Mouse (Mus musculus) midbrain, embryonic 11.5 days (tissue): ENCODE results near the gene Ube4b. TPM values are rescaled to one million over a fixed set of nuclear protein-coding genes. Genes with fewer than 3 reads are reported as not detected.

Source experiments
- ATAC-seq: fragments of 200-750 bp; cut with Nextera tagmentation; 2 replicates; pipeline ENCODE4 v1.8.0; 2017; ENCODE audit warnings: moderate TSS enrichment, moderate library complexity; ENCODE audit not compliant: low FRiP score
- DNase-seq: peaks from one replicate; pipeline ENCODE4 v3.0.0; 2015; ENCODE audit warnings: low spot score; ENCODE audit errors: missing footprints
- H3K27ac ChIP-seq: fragments of 300-500 bp; sonication (generic); 2 replicates; pipeline ENCODE4 v1.5.1; 2014; ENCODE audit warnings: low read depth, low read length
- H3K27me3 ChIP-seq: fragments of 300-500 bp; sonication (generic); 2 replicates; pipeline ENCODE4 v1.6.1; 2014; ENCODE audit warnings: mild to moderate bottlenecking, low read length, moderate library complexity, mixed read lengths; ENCODE audit not compliant: control insufficient read depth, insufficient read depth
- H3K36me3 ChIP-seq: fragments of 300-500 bp; sonication (generic); 2 replicates; pipeline ENCODE4 v1.6.1; 2014; ENCODE audit warnings: mild to moderate bottlenecking, low read length, moderate library complexity, mixed read lengths; ENCODE audit not compliant: control insufficient read depth, insufficient read depth
- H3K4me1 ChIP-seq: fragments of 300-500 bp; sonication (generic); 2 replicates; pipeline ENCODE4 v1.6.1; 2014; ENCODE audit warnings: low read length; ENCODE audit not compliant: control insufficient read depth, insufficient read depth
- H3K4me2 ChIP-seq: fragments of 300-500 bp; sonication (generic); 2 replicates; pipeline ENCODE4 v1.6.1; 2014; ENCODE audit warnings: mild to moderate bottlenecking, moderate library complexity
- H3K4me3 ChIP-seq: fragments of 300-500 bp; sonication (generic); 2 replicates; pipeline ENCODE4 v1.5.1; 2014; ENCODE audit warnings: low read depth, low read length
- H3K9ac ChIP-seq: fragments of 300-500 bp; sonication (generic); 2 replicates; pipeline ENCODE4 v1.6.1; 2014; ENCODE audit warnings: low read length
- H3K9me3 ChIP-seq: fragments of 300-500 bp; sonication (generic); 2 replicates; pipeline ENCODE4 v1.6.1; 2016; ENCODE audit warnings: low read length; ENCODE audit not compliant: control insufficient read depth
- WGBS: fragments of 180-500 bp; shearing (Covaris S2); extraction: QIAGEN DNeasy Blood & Tissue Kit; methylation state at CpG from one replicate; pipeline ENCODE4 v1.1.7; 2014; 5-methylcytosine and 5-hydroxymethylcytosine counted together
- polyA plus RNA-seq: library from polyadenylated mRNA; unstranded; fragments of >200 nt; fragmentation: Nextera tagmentation; extraction: Ambion mirVana; gene quantifications from 2 replicates; pipeline ENCODE4 v1.2.1, GENCODE M21; 2014

Ube4b gene
- polyA plus RNA-seq, 1 experiment from 2014 or later: 53.3 TPM

DNA sequence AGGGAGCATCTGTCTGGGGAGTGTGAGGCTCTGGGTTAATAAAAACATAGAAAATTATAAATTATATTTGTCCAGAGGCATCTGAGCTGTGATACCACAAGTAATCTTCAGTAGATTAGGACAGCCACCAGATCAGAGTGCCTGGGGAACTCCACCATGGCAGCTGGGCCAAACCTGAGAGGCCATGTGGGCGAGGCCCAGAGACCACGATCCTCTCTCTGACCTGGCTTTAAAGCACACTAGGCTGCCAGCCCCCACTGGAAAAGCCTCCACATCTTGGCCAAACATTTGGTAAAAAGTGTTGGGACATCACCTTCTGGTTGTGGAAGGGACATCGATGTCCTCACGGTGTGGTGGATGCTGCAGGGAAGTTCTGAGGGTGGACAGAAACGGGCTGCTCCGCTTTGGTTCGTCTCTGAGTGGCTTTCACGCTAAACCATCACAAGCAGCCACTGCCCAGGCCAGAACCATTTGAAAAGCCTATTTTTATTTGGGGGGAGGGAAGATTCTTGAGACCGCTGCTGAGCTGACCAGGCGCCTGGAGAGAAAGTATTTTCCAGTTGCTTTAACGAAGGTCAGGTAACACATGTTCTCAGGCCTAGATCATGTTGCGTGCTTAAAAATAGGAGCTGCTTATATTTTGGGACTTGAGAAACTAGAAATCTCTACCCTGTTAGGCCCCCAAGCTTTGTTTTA, 112.8 kb downstream of the Ube4b start:
- H3K4me3 ChIP-seq: no peak overlapping the region
- ATAC-seq: no peak
- H3K9ac ChIP-seq: no peak overlapping the region
- H3K9me3 ChIP-seq: no peaks in the 10 kb centered on the region
- H3K27ac ChIP-seq: no peak overlapping the region
- no peaks in the 10 kb centered on the region for H3K27me3 ChIP-seq
- no peak for DNase-seq
- H3K4me1 ChIP-seq: peaks cover 4% of the 10 kb centered on the region; the same call in 1 of the 2 replicates
- H3K36me3 ChIP-seq: no peaks in the 10 kb centered on the region
- H3K4me2 ChIP-seq: no peak overlapping the region
- WGBS: 82% methylated on average over 12 of the region's 12 CpGs

DNA sequence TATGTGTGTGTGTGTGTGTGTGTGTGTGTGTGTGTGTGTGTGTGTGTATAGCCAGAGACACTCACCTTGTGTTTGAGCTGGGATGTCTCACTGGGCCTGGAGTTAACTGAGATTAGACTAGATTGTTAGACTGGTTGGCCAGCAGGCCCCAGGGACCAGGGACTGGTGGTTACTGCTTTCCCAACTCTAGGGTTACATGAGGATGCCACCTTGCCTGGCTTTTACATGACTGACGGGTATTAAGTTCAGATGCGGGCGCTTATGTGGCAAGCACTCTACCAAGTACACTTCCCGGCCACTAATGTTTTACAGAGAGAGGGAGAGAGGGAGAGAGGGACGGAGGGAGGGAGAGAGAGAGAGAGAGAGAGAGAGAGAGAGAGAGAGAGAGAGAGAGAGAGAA, 114.6 kb downstream of the Ube4b start:
- DNase-seq: no peak
- WGBS: 88% methylated on average over 5 of the region's 5 CpGs
- Histone ChIP-seq H3K4me2 (no peak overlapping the region), H3K9me3 (no peaks in the 10 kb centered on the region), H3K4me3 (no peak overlapping the region), H3K9ac (no peak overlapping the region), H3K27me3 (no peaks in the 10 kb centered on the region), H3K36me3 (no peaks in the 10 kb centered on the region), H3K4me1 (peaks cover 9% of the 10 kb centered on the region; the same call in 1 of the 2 replicates), H3K27ac (no peak overlapping the region)
- ATAC-seq: no peak

DNA sequence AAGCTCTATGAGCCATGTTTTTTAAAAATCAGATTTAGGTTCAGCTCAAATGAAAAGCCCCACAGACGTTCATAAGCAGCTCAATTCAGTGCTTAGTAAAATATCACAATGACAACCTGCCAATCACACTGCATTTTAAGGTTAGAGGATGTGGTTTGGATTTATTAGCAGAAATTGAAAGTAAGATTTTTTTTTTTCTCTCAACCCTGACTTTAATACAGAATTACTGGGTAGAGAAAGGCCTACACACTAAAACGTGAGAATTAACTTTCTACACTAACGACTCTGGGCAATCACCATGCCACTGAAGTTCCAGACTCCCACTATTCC, 118.1 kb downstream of the Ube4b start:
- no peak for DNase-seq
- peak overlapping the region; percentile 78 for H3K9ac ChIP-seq
- WGBS: 39% methylated on average over 3 of the region's 3 CpGs
- no peak for ATAC-seq
- H3K27ac ChIP-seq: peak overlapping the region; percentile 93
- peaks cover 30% of the 10 kb centered on the region for H3K4me1 ChIP-seq
- peak overlapping the region; percentile 50 for H3K4me2 ChIP-seq
- no peaks in the 10 kb centered on the region for H3K27me3 ChIP-seq
- no peaks in the 10 kb centered on the region for H3K9me3 ChIP-seq
- peak overlapping the region; percentile 89 for H3K4me3 ChIP-seq
- no peaks in the 10 kb centered on the region for H3K36me3 ChIP-seq

DNA sequence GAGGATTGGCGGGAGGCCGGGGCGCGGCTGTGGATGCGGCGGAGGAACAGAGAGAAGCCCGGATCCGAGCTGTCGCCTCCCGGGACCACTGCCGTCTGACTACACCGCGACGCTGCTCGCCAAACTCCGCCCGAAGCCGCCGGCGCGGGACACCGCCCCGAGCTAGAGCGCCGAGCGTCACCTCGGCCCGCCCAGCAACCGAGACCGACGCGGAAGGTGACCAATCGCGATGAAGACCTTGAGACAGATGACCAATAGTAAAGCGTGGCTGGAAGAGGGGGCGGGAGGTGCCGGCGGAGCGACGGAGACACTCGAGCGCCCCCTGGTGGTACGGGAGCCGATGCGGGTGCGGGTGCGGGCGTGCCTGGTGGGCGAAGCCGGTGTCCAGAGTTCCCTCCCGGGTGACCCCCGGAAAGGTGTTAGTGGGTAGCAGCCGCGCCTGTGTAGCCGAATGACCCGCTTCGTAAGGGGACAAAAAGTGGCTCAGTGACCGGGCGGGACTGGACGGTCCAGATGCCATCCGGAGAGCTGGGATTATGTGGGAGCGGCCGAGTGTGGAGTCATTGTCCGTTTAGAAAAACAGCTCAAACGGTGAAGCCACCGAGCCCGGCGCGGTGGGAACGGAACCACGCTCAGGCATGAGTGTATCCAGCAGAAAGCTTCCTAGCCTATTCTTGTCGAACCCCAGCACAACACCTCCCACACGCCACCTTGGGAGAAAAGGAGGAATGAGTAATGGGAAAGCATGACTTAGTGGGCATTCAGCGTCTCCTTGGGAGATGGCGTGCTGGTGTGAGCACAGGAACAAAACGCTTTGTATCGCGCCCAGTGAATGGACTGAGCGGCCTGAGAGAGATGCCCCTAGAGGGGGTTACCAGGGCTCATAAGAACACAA, 118.7 kb downstream of the Ube4b start, which contains the start of gene Kif1b:
Gene Kif1b (minus strand): TSS at position 98 of the 895 bp plus-strand sequence.
- H3K4me2 ChIP-seq: peak within 1 kb of the TSS; percentile 79
- no peaks in the 10 kb centered on the region for H3K9me3 ChIP-seq
- peak within 1 kb of the TSS; percentile 93 for H3K9ac ChIP-seq
- H3K4me1 ChIP-seq: peaks cover 33% of the 10 kb centered on the region
- H3K27ac ChIP-seq: peak within 1 kb of the TSS; percentile 93
- H3K27me3 ChIP-seq: no peaks in the 10 kb centered on the region
- H3K36me3 ChIP-seq: no peaks in the 10 kb centered on the region
- DNase-seq (peak; percentile 100), ATAC-seq (peak; percentile 97)
- peak within 1 kb of the TSS; percentile 89 for H3K4me3 ChIP-seq
- under 1% methylated on average over 79 of the region's 79 CpGs for WGBS

DNA sequence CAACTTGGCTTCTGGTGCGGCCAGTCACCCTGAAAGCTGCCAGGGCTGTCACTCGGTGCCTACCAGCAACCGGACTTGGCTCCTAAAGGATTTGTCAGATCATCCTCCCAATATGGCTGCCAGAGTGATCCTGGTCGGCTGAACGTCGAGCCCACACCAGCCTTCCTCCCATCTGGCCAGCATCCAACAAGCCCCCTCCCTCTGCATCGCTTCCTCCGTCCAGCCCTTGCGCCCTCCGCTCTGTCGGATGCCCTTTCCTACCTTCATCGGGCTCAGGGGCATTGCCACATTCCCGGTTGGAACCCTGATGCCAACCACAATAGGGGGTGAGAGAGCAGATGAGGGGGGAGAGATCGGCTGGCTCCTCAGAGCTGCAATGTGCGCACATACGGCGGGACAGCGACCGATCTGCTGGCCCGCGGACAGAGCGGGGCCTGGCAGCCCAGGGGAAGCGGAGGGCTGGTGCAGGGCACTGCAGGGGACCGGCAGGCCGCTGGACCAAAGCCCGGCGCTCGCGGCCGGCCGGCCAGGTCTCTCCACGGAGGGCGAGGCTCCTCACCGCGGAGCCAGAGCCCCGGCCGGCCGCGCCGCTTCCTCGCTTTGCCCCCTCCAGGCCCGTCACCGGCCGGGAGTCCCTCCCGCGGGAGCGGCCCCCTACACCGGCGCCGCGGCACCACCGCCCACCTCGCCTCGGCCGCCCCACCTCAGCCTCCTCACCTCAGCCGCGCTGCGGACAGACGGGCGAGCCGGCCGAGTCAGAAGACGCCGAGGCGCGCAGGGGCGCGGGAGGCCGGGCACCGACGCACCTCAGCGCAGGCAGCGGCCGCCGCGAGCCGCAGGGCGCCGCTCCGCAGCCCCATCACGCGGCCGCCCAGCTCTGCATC, 119.6 kb downstream of the Ube4b start:
- H3K4me2 ChIP-seq: peak overlapping the region; percentile 79
- H3K4me1 ChIP-seq: peaks cover 39% of the 10 kb centered on the region
- H3K27me3 ChIP-seq: no peaks in the 10 kb centered on the region
- peak overlapping the region; percentile 93 for H3K9ac ChIP-seq
- under 1% methylated on average over 65 of the region's 83 CpGs for WGBS
- ATAC-seq: peak; percentile 45
- H3K36me3 ChIP-seq: no peaks in the 10 kb centered on the region
- peak overlapping the region; percentile 92 for H3K27ac ChIP-seq
- peak overlapping the region; percentile 89 for H3K4me3 ChIP-seq
- peak; percentile 97 for DNase-seq
- no peaks in the 10 kb centered on the region for H3K9me3 ChIP-seq

DNA sequence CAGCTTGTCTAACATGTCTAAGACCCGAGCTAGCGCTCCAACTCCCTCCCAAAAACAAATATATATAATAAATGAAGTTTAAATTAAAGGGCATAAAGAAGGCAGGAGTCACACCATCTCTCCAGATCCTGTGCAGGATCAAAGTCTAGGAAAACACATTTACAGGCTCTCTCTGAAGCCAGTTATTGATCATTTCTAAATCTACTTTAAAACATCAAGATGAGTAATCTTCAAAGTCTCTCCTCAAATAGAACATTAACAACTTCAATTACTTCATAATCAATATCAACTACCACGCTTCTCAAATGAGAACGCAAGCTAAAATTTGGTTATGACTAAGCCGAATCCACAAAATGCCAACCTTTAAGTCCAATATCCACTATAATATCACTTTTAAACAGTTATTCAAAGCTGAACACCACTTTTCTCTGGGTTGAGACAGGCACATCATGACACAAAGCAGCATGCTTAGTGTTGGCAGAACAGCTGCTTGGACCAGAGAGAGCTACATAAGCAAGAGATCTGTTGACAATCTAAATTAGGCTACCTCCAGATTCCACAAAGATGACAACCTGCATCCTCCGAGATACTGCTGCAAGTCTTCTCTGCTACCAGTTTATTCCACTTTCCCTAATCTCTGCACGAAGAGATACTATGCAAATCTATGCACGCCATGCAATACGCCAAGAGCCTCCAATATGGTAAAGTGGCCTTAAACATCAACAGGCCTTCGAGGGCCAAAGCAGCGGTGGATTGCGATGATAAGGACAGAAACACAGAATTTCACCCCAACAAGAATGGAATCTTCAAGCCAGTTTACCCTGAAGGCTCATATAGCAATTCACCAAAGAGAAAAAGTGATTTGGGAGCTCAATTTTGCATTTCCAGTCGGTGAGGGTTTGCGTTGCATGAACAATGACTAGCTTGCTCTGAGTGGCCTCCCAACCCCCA, 120.5 kb downstream of the Ube4b start:
- peak overlapping the region; percentile 93 for H3K9ac ChIP-seq
- no peaks in the 10 kb centered on the region for H3K9me3 ChIP-seq
- peak overlapping the region; percentile 89 for H3K4me3 ChIP-seq
- peaks cover 39% of the 10 kb centered on the region for H3K4me1 ChIP-seq
- H3K27me3 ChIP-seq: no peaks in the 10 kb centered on the region
- ATAC-seq (no peak), DNase-seq (no peak)
- WGBS: 38% methylated on average over 14 of the region's 14 CpGs
- no peaks in the 10 kb centered on the region for H3K36me3 ChIP-seq
- H3K27ac ChIP-seq: peak overlapping the region; percentile 92
- H3K4me2 ChIP-seq: peak overlapping the region; percentile 79

DNA sequence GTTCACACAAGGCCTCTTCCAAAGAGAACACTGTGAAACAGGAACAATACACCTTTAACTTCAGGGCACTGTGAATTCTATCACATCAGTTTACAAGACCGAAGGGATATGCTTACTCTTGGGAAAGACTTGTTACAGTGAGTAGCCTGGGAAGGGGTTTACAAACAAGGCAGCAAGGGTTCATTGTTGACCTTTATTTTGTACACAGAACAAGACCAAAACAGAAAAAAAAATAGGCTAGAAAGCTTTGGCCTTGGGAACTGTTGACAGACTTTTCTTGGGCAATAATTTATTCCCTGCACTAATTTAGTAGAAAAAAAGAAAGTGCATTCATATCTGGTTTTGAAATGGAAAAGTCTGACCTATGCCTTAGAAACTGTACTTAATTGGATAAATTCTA, 122.1 kb downstream of the Ube4b start:
- Histone ChIP-seq H3K4me3 (no peak overlapping the region), H3K9ac (no peak overlapping the region), H3K27me3 (no peaks in the 10 kb centered on the region), H3K9me3 (no peaks in the 10 kb centered on the region), H3K4me1 (peaks cover 39% of the 10 kb centered on the region), H3K36me3 (no peaks in the 10 kb centered on the region), H3K27ac (no peak overlapping the region), H3K4me2 (no peak overlapping the region)
- ATAC-seq (no peak), DNase-seq (no peak)
- WGBS: 94% methylated on average over 1 of the region's 1 CpGs

DNA sequence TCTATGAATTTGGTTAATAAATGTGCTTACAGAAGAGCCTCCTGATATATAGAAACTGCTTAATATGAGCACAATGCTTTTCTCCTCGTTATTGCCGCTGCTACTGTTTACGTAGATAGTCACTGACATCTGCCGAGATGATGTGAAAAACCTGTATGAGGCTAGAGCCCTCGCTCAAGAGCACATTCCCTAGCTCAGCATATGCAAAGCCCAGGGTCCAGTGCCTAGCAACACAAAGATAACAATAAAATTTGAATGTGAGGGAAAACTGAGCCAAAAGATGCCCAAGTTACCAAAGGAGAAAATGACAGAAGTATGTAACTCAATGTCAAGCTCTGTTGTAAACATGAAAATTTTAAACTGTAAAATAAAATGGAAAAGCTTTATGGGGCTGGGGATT, 123.0 kb downstream of the Ube4b start:
- no peaks in the 10 kb centered on the region for H3K36me3 ChIP-seq
- no peak for DNase-seq
- H3K4me3 ChIP-seq: no peak overlapping the region
- WGBS: 67% methylated on average over 5 of the region's 5 CpGs
- H3K4me1 ChIP-seq: peaks cover 34% of the 10 kb centered on the region
- no peak overlapping the region for H3K4me2 ChIP-seq
- H3K9me3 ChIP-seq: no peaks in the 10 kb centered on the region
- no peaks in the 10 kb centered on the region for H3K27me3 ChIP-seq
- no peak overlapping the region for H3K9ac ChIP-seq
- no peak overlapping the region for H3K27ac ChIP-seq
- no peak for ATAC-seq
